28 mouse cellular contexts compared by ENCODE assay signal in genomic region chr19:56386095-56386494, GRCm38 (mm10). TPM values are rescaled to one million over a fixed set of nuclear protein-coding genes. Genes with fewer than 3 reads are reported as not detected.
"Had no signal": no experiment of that assay in that cellular context is flagged by ENCODE, and none has a peak within 500 bp of the region (broad histone marks: within the 10 kb centered on the region; RNA-seq: fewer than 3 reads in every experiment).

No protein-coding gene starts in this region.

- H3K4me1 ChIP-seq: limb, embryonic 10.5 days; limb, embryonic 12.5 days; limb, embryonic 13.5 days; limb, embryonic 15.5 days; lung, embryonic 15.5 days; midbrain, embryonic 10.5 days; midbrain, embryonic 12.5 days; midbrain, embryonic 13.5 days; midbrain, embryonic 15.5 days had no signal

- DNase-seq: left cerebral cortex, postnatal 4 days; liver; liver, embryonic 13.5 days; liver, postnatal 0 days; lung, adult 18-20 months; lung, adult 2 months; lung, embryonic 14.5 days; lung, postnatal 10 days; lung, postnatal 14 days; lung, postnatal 36 days; lung, postnatal 4 days; midbrain, embryonic 14.5 days had no signal

- H3K27ac ChIP-seq: limb, embryonic 10.5 days; limb, embryonic 12.5 days; limb, embryonic 13.5 days; limb, embryonic 15.5 days; liver, embryonic 12.5 days; liver, embryonic 13.5 days; liver, embryonic 14.5 days; liver, embryonic 15.5 days; lung, embryonic 15.5 days; macrophage; midbrain, embryonic 10.5 days; midbrain, embryonic 12.5 days; midbrain, embryonic 13.5 days; midbrain, embryonic 15.5 days had no signal

- H3K27me3 ChIP-seq: limb, embryonic 12.5 days; limb, embryonic 13.5 days; limb, embryonic 15.5 days; liver, embryonic 13.5 days; lung, embryonic 15.5 days; midbrain, embryonic 12.5 days; midbrain, embryonic 13.5 days; midbrain, embryonic 15.5 days had no signal

- H3K4me3 ChIP-seq: limb, embryonic 10.5 days; limb, embryonic 12.5 days; limb, embryonic 13.5 days; limb, embryonic 15.5 days; liver, embryonic 12.5 days; liver, embryonic 13.5 days; liver, embryonic 15.5 days; lung, embryonic 15.5 days; megakaryocyte, embryonic 14.5 days; midbrain, embryonic 10.5 days; midbrain, embryonic 12.5 days; midbrain, embryonic 13.5 days; midbrain, embryonic 15.5 days; myocyte had no signal

- H3K36me3 ChIP-seq: limb, embryonic 10.5 days; limb, embryonic 12.5 days; limb, embryonic 13.5 days; limb, embryonic 15.5 days; liver, embryonic 12.5 days; liver, embryonic 13.5 days; liver, embryonic 15.5 days; lung, embryonic 15.5 days; midbrain, embryonic 10.5 days; midbrain, embryonic 12.5 days; midbrain, embryonic 13.5 days; midbrain, embryonic 15.5 days had no signal

- H3K9ac ChIP-seq: limb, embryonic 12.5 days; limb, embryonic 13.5 days; limb, embryonic 15.5 days; liver, embryonic 12.5 days; liver, embryonic 13.5 days; liver, embryonic 14.5 days; liver, embryonic 15.5 days; liver, postnatal 0 days; lung, embryonic 14.5 days; lung, embryonic 15.5 days; midbrain, embryonic 12.5 days; midbrain, embryonic 13.5 days; midbrain, embryonic 15.5 days had no signal

- H3K9me3 ChIP-seq: limb, embryonic 10.5 days; limb, embryonic 12.5 days; limb, embryonic 13.5 days; limb, embryonic 15.5 days; liver, embryonic 12.5 days; liver, embryonic 13.5 days; liver, embryonic 15.5 days; lung, embryonic 15.5 days; megakaryocyte, embryonic 14.5 days; midbrain, embryonic 10.5 days; midbrain, embryonic 12.5 days; midbrain, embryonic 13.5 days; midbrain, embryonic 15.5 days had no signal

RNA-seq across cellular contexts. Expression of gene Nrap, which starts 3.7 kb away (rescaled TPM):
- total RNA-seq: monocyte, adult 5-6 weeks had no signal
